Mouse (Mus musculus): Measurements from ENCODE around the gene Adamts13. TPM values are rescaled to one million over a fixed set of nuclear protein-coding genes. Genes with fewer than 3 reads are reported as not detected.

The Adamts13 gene
- total and polyA plus RNA-seq, 3 experiments, result 19.7 to 130 TPM; not detected in 1

DNA sequence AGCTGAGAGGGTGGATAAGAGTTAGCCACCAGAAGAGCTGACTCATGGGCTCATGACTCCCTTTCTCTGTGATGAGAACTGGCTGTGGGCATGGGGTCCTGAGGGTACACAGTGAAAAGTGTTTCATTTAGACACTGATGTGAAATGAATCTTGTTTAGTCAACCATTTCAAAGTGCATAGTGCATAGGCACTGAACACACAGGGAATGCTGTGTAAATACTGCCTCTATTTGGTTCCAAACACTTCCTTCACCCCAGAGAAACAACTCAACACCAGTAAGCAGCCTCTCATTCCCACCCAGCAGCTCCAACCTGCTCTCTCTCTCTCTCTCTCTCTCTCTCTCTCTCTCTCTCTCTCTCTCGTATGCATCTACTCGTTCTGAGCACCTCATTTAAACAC lies 11.0 kb downstream of the Adamts13 start:
- no peaks in the 10 kb centered on the region for H3K79me2 ChIP-seq (ENCODE audit: control insufficient read depth, insufficient read depth, low read length, poor library complexity)
- H3K4me3 ChIP-seq (ENCODE audit: control insufficient read depth in 1 of 2, insufficient read depth in 1 of 2, low read depth in 2 of 2, low read length in 2 of 2), result no peak overlapping the region
- no peak overlapping the region for H3K9ac ChIP-seq (ENCODE audit: control insufficient read depth, low read depth, low read length, poor library complexity, severe bottlenecking)
- no peak overlapping the region for H3K27ac ChIP-seq (ENCODE audit: control insufficient read depth, low read depth, low read length)
- H3K27me3 ChIP-seq (ENCODE audit: control insufficient read depth in 1 of 2, insufficient read depth in 2 of 2, low read length in 2 of 2), result no peaks in the 10 kb centered on the region; a peak in 1 of 4 replicates
- peaks cover 0 to 3% of the 10 kb centered on the region in 2 experiments; a peak in 1 of 4 replicates for H3K4me1 ChIP-seq (ENCODE audit: control insufficient read depth in 1 of 2, insufficient read depth in 2 of 2, low read length in 2 of 2)
- DNase-seq (ENCODE audit: low read depth, low spot score), result no peak
- H3K36me3 ChIP-seq (ENCODE audit: control insufficient read depth in 1 of 2, insufficient read depth in 2 of 2, low read length in 2 of 2), result no peaks in the 10 kb centered on the region
- no peaks in the 10 kb centered on the region for H3K9me3 ChIP-seq (replicated peaks; ENCODE audit: insufficient read depth, low read length)
- TF ChIP-seq ZC3H11A (IDR thresholded peaks at IDR 0.05; ENCODE audit: low read depth, low read length), result no peak

DNA sequence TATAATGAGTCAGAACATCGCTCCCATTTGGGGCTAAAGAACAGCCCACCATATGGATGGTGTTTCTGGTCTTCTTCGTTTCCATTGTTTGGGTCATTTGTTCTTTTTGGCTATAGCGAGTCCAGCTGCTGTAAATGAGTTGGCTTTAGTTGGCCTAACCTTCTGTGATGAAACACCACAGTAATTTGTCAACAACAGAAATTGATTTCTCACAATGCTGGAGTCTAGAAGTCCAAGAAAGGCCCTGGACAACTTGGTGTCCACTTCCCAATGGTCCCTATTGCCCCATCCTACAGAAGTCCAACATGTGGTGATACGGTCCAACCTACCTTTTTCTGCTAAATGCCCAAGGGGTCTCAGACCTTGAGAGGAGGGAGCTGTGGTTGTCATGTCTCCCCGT lies 11.4 kb downstream of the Adamts13 start:
- Histone ChIP-seq H3K9ac (ENCODE audit: control insufficient read depth, low read depth, low read length, poor library complexity, severe bottlenecking) (no peak overlapping the region), H3K27me3 (ENCODE audit: control insufficient read depth in 1 of 2, insufficient read depth in 2 of 2, low read length in 2 of 2) (no peaks in the 10 kb centered on the region; a peak in 1 of 4 replicates), H3K4me1 (ENCODE audit: control insufficient read depth in 1 of 2, insufficient read depth in 2 of 2, low read length in 2 of 2) (peaks cover 0 to 3% of the 10 kb centered on the region in 2 experiments; a peak in 1 of 4 replicates), H3K4me3 (ENCODE audit: control insufficient read depth in 1 of 2, insufficient read depth in 1 of 2, low read depth in 2 of 2, low read length in 2 of 2) (no peak overlapping the region), H3K9me3 (replicated peaks; ENCODE audit: insufficient read depth, low read length) (no peaks in the 10 kb centered on the region), H3K27ac (ENCODE audit: control insufficient read depth, low read depth, low read length) (no peak overlapping the region), H3K36me3 (ENCODE audit: control insufficient read depth in 1 of 2, insufficient read depth in 2 of 2, low read length in 2 of 2) (no peaks in the 10 kb centered on the region), H3K79me2 (ENCODE audit: control insufficient read depth, insufficient read depth, low read length, poor library complexity) (no peaks in the 10 kb centered on the region)
- TF ChIP-seq ZC3H11A (IDR thresholded peaks at IDR 0.05; ENCODE audit: low read depth, low read length) (no peak), NRF1 (IDR thresholded peaks at IDR 0.05; ENCODE audit: insufficient read depth, low read depth, low read length, poor library complexity, severe bottlenecking) (no peak), ELF1 (IDR thresholded peaks at IDR 0.05; ENCODE audit: low read depth, low read length) (no peak), CHD1 (IDR thresholded peaks at IDR 0.05; ENCODE audit: low read depth, low read length) (no peak), MYC (IDR thresholded peaks at IDR 0.05; ENCODE audit: low read depth, low read length) (no peak), EP300 (IDR thresholded peaks at IDR 0.05; ENCODE audit: low read depth in 1 of 2, low read length in 2 of 2) (no peak), CHD2 (IDR thresholded peaks at IDR 0.05; ENCODE audit: low read length) (no peak)
- DNase-seq (ENCODE audit: low read depth, low spot score), result no peak

DNA sequence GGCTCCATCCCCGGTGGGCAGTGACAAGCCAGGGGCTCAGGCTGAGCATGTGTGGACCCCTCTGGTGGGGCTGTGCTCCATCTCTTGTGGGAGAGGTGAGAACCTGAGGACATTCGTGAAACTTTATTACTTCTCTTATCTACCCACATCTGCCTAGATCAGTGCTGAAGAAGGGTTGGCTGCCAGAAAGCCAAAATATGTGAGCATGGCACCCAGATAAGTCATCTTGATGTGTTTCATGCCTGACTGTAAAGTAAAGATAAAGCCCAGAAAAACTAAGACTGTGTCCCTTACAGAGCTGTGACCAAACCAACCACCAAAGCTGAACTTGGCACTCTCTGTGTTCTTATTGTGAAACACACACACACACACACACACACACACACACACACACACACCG lies 20.7 kb downstream of the Adamts13 start:
- Histone ChIP-seq H3K27me3 (ENCODE audit: control insufficient read depth in 1 of 2, insufficient read depth in 2 of 2, low read length in 2 of 2) (no peaks in the 10 kb centered on the region), H3K4me3 (ENCODE audit: control insufficient read depth in 1 of 2, insufficient read depth in 1 of 2, low read depth in 2 of 2, low read length in 2 of 2) (no peak overlapping the region), H3K9me3 (replicated peaks; ENCODE audit: insufficient read depth, low read length) (no peaks in the 10 kb centered on the region), H3K27ac (ENCODE audit: control insufficient read depth, low read depth, low read length) (no peak overlapping the region), H3K4me1 (ENCODE audit: control insufficient read depth in 1 of 2, insufficient read depth in 2 of 2, low read length in 2 of 2) (peaks cover 0 to 5% of the 10 kb centered on the region in 2 experiments; a peak in 2 of 4 replicates), H3K9ac (ENCODE audit: control insufficient read depth, low read depth, low read length, poor library complexity, severe bottlenecking) (no peak overlapping the region), H3K36me3 (ENCODE audit: control insufficient read depth in 1 of 2, insufficient read depth in 2 of 2, low read length in 2 of 2) (0 out of 4 replicates have a peak, but pooled peaks cover 0 to 2% of the 10 kb centered on the region in 2 experiments), H3K79me2 (ENCODE audit: control insufficient read depth, insufficient read depth, low read length, poor library complexity) (no peaks in the 10 kb centered on the region)
- DNase-seq (ENCODE audit: low read depth, low spot score), result peak; percentile 27
- TF ChIP-seq CTCF (IDR thresholded peaks at IDR 0.05 in 2 of 3, conservative IDR thresholded peaks at IDR 0.05 in 1 of 3; ENCODE audit: control insufficient read depth in 1 of 3, insufficient read depth in 1 of 3, low read depth in 2 of 3, low read length in 3 of 3, poor library complexity in 1 of 3, severe bottlenecking in 1 of 3) (no peak), MXI1 (IDR thresholded peaks at IDR 0.05; ENCODE audit: low read depth, low read length) (peak; percentile 24; the same call in 1 of the 2 replicates), USF2 (IDR thresholded peaks at IDR 0.05; ENCODE audit: borderline replicate concordance in 1 of 2, insufficient read depth in 1 of 2, low read depth in 1 of 2, low read length in 2 of 2) (no peak), RCOR1 (IDR thresholded peaks at IDR 0.05; ENCODE audit: low read depth, low read length) (peak; percentile 27; the same call in 1 of the 2 replicates), ZKSCAN1 (IDR thresholded peaks at IDR 0.05; ENCODE audit: low read depth, low read length) (no peak), MEF2A (IDR thresholded peaks at IDR 0.05; ENCODE audit: extremely low read depth, insufficient replicate concordance, low read depth, low read length, poor library complexity, severe bottlenecking) (no peak), E2F4 (IDR thresholded peaks at IDR 0.05; ENCODE audit: borderline replicate concordance, low read depth, low read length) (no peak), ELF1 (IDR thresholded peaks at IDR 0.05; ENCODE audit: low read depth, low read length) (no peak), GATA1 (IDR thresholded peaks at IDR 0.05; ENCODE audit: low read depth, low read length) (peak; percentile 66), KAT2A (conservative IDR thresholded peaks at IDR 0.05; ENCODE audit: low read depth, low read length) (no peak), BHLHE40 (IDR thresholded peaks at IDR 0.05; ENCODE audit: borderline replicate concordance, low read depth, low read length) (no peak), MAX (IDR thresholded peaks at IDR 0.05; ENCODE audit: low read length) (no peak), MYB (IDR thresholded peaks at IDR 0.05; ENCODE audit: low read depth, low read length) (no peak), RAD21 (IDR thresholded peaks at IDR 0.05; ENCODE audit: low read depth, low read length) (no peak), GABPA (IDR thresholded peaks at IDR 0.05; ENCODE audit: low read depth, low read length) (no peak), SMC3 (IDR thresholded peaks at IDR 0.05; ENCODE audit: low read depth, low read length) (no peak), POLR2AphosphoS5 (IDR thresholded peaks at IDR 0.05; ENCODE audit: borderline replicate concordance, low read depth, low read length) (no peak), CHD2 (IDR thresholded peaks at IDR 0.05; ENCODE audit: low read length) (no peak), EP300 (IDR thresholded peaks at IDR 0.05; ENCODE audit: low read depth in 1 of 2, low read length in 2 of 2) (peak; percentile 52 to 59; a peak in 3 of 4 replicates), HCFC1 (IDR thresholded peaks at IDR 0.05; ENCODE audit: low read depth, low read length) (no peak), JUND (IDR thresholded peaks at IDR 0.05; ENCODE audit: low read depth, low read length) (no peak)
